Mouse (Mus musculus) midbrain, embryonic 14.5 days (tissue): Measurements from ENCODE around the gene Cyp46a1. TPM values are rescaled to one million over a fixed set of nuclear protein-coding genes. Genes with fewer than 3 reads are reported as not detected.

ENCODE experiments used
- ATAC-seq: fragments of 200-750 bp; cut with Nextera tagmentation; 2 replicates; pipeline ENCODE4 v1.8.0; 2017; ENCODE audit warnings: moderate number of reproducible peaks, moderate library complexity; ENCODE audit not compliant: low FRiP score, low TSS enrichment
- DNase-seq: peaks from one replicate; pipeline ENCODE4 v3.0.0-alpha.2; 2015
- H3K27ac ChIP-seq: fragments of 300-500 bp; sonication (generic); replicated peaks from 2 replicates; pipeline ENCODE4 v1.5.1; 2014; ENCODE audit warnings: mild to moderate bottlenecking, low read depth, low read length, moderate library complexity
- H3K27me3 ChIP-seq: fragments of 300-500 bp; sonication (generic); 2 replicates; pipeline ENCODE4 v1.6.1; 2014; ENCODE audit warnings: low read length, control low read depth, mixed read lengths; ENCODE audit not compliant: control insufficient read depth, insufficient read depth
- H3K36me3 ChIP-seq: fragments of 300-500 bp; sonication (generic); 2 replicates; pipeline ENCODE4 v1.6.1; 2014; ENCODE audit warnings: low read length, control low read depth; ENCODE audit not compliant: control insufficient read depth, insufficient read depth
- H3K4me1 ChIP-seq: fragments of 300-500 bp; sonication (generic); 2 replicates; pipeline ENCODE4 v1.6.1; 2014; ENCODE audit warnings: mild to moderate bottlenecking, antibody characterized with exemption, low read length, control low read depth; ENCODE audit not compliant: control insufficient read depth, insufficient read depth
- H3K4me2 ChIP-seq: fragments of 300-500 bp; sonication (generic); 2 replicates; pipeline ENCODE4 v1.6.1; 2014; ENCODE audit warnings: mild to moderate bottlenecking, low read length, moderate library complexity
- H3K4me3 ChIP-seq: fragments of 300-500 bp; sonication (generic); replicated peaks from 2 replicates; pipeline ENCODE4 v1.5.1; 2014; ENCODE audit warnings: low read depth, low read length
- H3K9ac ChIP-seq: fragments of 300-500 bp; sonication (generic); replicated peaks from 2 replicates; pipeline ENCODE4 v1.6.1; 2014; ENCODE audit warnings: mild to moderate bottlenecking, low read length, moderate library complexity
- H3K9me3 ChIP-seq: fragments of 300-500 bp; sonication (generic); 2 replicates; pipeline ENCODE4 v1.6.1; 2016; ENCODE audit warnings: low read length, control low read depth, mixed read lengths; ENCODE audit not compliant: control insufficient read depth
- WGBS: fragments of 180-500 bp; shearing (Covaris S2); extraction: QIAGEN DNeasy Blood & Tissue Kit; methylation state at CpG from one replicate; pipeline ENCODE4 v1.1.7; 2014; 5-methylcytosine and 5-hydroxymethylcytosine counted together
- polyA plus RNA-seq: library from polyadenylated mRNA; unstranded; fragments of >200 nt; fragmentation: Nextera tagmentation; extraction: Ambion mirVana; gene quantifications from 2 replicates; pipeline ENCODE4 v1.2.1, GENCODE M21; 2014

Gene Cyp46a1
- polyA plus RNA-seq, 1 experiment from 2014 or later: 12.4 TPM

DNA sequence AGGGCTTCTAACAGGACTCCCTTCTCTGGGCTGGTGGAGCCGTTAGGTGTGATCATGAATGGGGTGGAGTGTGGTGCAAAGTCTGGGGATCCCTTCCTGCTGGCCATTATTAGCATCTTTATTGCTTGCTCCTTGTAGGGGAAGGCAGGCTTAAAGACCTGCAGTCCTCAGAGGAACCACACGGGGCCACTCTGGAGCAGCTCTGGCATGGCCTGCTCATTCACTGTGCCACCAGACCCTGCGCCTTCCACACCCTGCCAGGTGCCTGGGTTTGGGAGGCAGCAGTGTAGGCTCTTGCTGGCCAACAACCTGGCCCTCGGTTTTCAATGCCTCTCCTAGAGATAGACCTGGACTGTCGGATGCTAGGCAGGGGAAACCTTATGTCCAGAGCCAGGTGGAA is 29.6 kb downstream of the Cyp46a1 start:
- peak; percentile 93 for DNase-seq
- WGBS: 7% methylated on average over 5 of the region's 5 CpGs
- H3K36me3 ChIP-seq: no peaks in the 10 kb centered on the region
- H3K4me3 ChIP-seq: no peak overlapping the region
- H3K4me1 ChIP-seq: no peaks in the 10 kb centered on the region; the same call in 1 of the 2 replicates
- peak; percentile 79 for ATAC-seq
- H3K27ac ChIP-seq: no peak overlapping the region
- no peak overlapping the region for H3K4me2 ChIP-seq
- no peaks in the 10 kb centered on the region for H3K9me3 ChIP-seq
- H3K27me3 ChIP-seq: no peaks in the 10 kb centered on the region
- H3K9ac ChIP-seq: no peak overlapping the region

DNA sequence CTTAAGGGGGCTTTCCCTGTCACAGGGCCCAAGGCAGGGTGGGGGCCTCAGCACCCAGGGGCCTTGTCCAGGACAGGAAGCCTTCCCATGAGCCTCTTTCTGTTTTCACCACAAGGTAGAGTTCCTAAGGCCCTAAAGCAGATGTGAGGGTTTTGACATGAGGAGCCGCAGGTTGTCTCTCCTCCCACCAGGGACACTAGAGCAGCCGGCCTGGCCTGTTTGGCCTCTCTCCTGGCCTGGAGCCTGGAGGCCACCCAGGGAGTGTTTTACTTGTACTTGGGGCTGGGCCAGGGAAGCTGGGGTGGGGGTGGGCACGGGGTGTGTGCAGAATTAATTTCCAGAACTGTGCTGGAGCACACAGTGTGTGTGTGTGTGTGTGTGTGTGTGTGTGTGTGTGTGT is 31.2 kb downstream of the Cyp46a1 start:
- Histone ChIP-seq H3K4me2 (no peak overlapping the region), H3K4me3 (no peak overlapping the region), H3K9ac (no peak overlapping the region), H3K36me3 (no peaks in the 10 kb centered on the region), H3K9me3 (no peaks in the 10 kb centered on the region), H3K4me1 (no peaks in the 10 kb centered on the region; the same call in 1 of the 2 replicates), H3K27ac (no peak overlapping the region), H3K27me3 (no peaks in the 10 kb centered on the region)
- ATAC-seq: no peak
- WGBS: 37% methylated on average over 3 of the region's 3 CpGs
- DNase-seq: peak; percentile 69

DNA sequence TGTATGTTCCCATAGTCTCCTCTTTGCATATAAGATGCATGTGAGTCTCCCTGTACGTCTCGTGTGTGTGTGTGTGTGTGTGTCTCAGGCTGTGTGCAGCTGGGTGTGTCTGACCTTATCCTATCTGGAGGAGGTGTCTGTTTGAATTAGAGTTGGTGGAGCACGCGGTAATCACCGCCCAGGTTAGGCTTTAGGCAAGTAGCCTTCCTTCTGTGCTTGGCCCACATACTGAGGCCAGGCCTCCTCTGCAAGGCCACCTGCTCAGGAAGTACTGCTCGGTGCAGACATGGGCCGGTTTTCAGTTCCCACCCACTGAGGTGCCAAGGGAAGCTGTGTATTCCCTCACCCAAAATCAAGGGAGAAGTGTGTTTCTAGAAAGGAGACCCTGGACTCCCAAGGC is 31.7 kb downstream of the Cyp46a1 start:
- DNase-seq: no peak
- H3K4me1 ChIP-seq: no peaks in the 10 kb centered on the region; the same call in 1 of the 2 replicates
- no peak overlapping the region for H3K4me3 ChIP-seq
- no peak overlapping the region for H3K4me2 ChIP-seq
- no peak overlapping the region for H3K9ac ChIP-seq
- no peaks in the 10 kb centered on the region for H3K36me3 ChIP-seq
- H3K27me3 ChIP-seq: no peaks in the 10 kb centered on the region
- H3K9me3 ChIP-seq: no peaks in the 10 kb centered on the region
- ATAC-seq: no peak
- WGBS: 75% methylated on average over 7 of the region's 7 CpGs
- no peak overlapping the region for H3K27ac ChIP-seq

DNA sequence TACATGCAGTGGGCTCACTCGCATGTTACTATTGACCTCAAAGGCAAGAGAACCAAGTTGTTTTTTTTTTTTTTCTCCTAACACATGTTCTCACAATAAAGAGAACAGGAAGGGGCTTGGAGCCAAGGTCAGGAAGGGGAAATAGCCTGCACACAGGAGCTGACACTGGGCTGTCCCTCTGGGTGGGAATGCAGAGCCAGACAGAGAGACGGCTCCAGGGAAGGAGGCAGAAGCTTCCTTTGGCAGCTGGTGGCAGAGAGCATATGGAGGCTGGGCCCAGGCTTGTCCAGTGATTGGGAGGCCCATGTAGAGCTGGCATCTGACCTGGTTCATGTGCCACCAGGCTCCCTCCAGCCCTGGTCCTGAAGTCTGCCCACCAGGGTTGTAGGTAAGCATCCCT is 33.7 kb downstream of the Cyp46a1 start:
- H3K9me3 ChIP-seq: no peaks in the 10 kb centered on the region
- 82% methylated on average over 2 of the region's 2 CpGs for WGBS
- H3K27me3 ChIP-seq: no peaks in the 10 kb centered on the region
- H3K36me3 ChIP-seq: no peaks in the 10 kb centered on the region
- H3K4me3 ChIP-seq: no peak overlapping the region
- no peak overlapping the region for H3K4me2 ChIP-seq
- ATAC-seq (no peak), DNase-seq (no peak)
- H3K9ac ChIP-seq: no peak overlapping the region
- no peaks in the 10 kb centered on the region; the same call in 1 of the 2 replicates for H3K4me1 ChIP-seq
- H3K27ac ChIP-seq: no peak overlapping the region

DNA sequence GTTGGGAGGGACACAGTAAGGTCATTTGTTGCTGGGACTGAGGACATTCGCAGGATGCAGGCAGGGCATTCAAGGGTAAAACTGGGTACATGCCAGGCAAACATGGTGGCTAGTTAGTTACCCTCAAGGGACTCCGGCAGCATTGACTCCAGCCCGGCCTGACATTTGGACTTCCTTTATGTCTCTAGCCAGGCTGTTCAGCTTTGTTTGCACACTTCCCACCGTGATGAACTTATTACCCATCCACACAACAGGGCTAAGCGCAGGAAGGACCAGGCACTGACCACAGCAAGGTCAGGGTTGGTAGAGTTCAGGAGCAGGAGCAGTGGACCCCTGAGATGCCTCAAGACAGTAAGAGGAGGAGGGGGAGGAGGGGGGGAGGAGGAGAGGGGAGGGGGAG is 34.7 kb downstream of the Cyp46a1 start:
- ATAC-seq (no peak), DNase-seq (no peak)
- Histone ChIP-seq H3K4me3 (no peak overlapping the region), H3K9ac (no peak overlapping the region), H3K4me1 (no peaks in the 10 kb centered on the region; the same call in 1 of the 2 replicates), H3K27me3 (no peaks in the 10 kb centered on the region), H3K9me3 (no peaks in the 10 kb centered on the region), H3K36me3 (no peaks in the 10 kb centered on the region), H3K27ac (no peak overlapping the region), H3K4me2 (no peak overlapping the region)
- 63% methylated on average over 5 of the region's 5 CpGs for WGBS

DNA sequence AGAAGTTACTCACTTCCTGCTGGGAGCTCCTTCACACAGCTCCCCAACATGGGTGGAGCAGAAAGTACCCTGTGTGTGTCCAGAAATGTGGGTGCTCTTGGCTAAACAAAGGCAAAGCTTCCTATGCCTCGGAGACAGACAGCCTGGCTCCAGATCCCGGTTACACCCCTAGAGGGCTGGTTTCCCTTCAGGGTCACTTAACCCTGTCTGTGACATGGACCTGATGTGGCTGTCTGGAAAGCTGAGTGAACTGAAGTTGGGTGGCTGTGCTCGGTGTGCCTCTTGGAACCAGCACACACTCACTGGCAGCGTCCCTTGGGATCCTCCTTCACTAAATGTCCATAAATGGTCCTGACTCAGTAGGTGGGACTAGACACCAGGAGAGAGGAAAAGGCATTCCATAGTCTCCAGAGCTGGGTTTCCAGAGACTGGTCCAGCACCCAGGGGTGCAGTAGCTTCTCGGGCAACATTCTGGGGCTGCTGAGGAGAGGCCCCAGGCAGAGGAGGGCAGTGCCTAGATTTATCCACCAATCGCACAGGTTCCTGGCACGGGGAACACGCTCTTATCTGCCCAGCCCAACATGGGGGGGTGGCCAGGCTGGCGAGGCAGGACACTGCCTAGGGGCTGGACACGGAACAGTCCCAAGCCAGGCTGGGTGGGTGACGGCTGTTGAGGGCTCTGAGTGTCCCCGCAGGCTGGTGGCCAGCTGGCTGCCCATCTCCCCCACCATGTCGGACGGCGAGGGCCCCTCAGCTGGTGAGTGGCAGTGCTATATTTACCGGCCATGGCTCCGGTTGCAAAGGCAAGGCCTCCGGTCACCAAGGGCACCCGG is 36.6 kb downstream of the Cyp46a1 start, which contains the start of gene Eml1:
Gene Eml1, plus strand, starts transcription at position 362 of the 833 bp plus-strand sequence.
- no peak within 1 kb of the TSS for H3K9ac ChIP-seq
- H3K27ac ChIP-seq: no peak within 1 kb of the TSS
- ATAC-seq (no peak), DNase-seq (no peak)
- H3K4me3 ChIP-seq: no peak within 1 kb of the TSS
- H3K9me3 ChIP-seq: no peaks in the 10 kb centered on the region
- H3K36me3 ChIP-seq: no peaks in the 10 kb centered on the region
- H3K4me1 ChIP-seq: no peaks in the 10 kb centered on the region
- 74% methylated on average over 19 of the region's 19 CpGs for WGBS
- H3K27me3 ChIP-seq: no peaks in the 10 kb centered on the region
- no peak within 1 kb of the TSS for H3K4me2 ChIP-seq

DNA sequence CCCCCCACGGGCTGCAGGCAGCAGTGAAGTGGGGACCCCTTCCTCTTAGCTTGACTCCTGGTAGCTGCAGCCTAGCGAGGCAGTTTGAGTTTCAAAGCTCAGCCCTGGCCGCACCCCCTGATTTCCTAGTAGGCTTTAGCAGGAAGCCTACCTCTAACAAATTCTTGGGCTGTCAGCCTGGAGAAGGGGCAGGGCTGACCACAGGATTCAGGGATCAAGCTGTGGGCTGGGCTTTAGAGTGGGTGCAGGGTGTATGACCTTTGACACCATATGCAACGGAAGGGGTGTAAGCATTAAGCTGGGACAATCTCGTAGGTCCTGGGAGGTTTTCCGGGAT is 37.2 kb downstream of the Cyp46a1 start:
- H3K27me3 ChIP-seq: no peaks in the 10 kb centered on the region
- H3K9me3 ChIP-seq: no peaks in the 10 kb centered on the region
- H3K27ac ChIP-seq: no peak overlapping the region
- WGBS: 65% methylated on average over 6 of the region's 6 CpGs
- H3K9ac ChIP-seq: no peak overlapping the region
- no peak overlapping the region for H3K4me3 ChIP-seq
- H3K4me1 ChIP-seq: no peaks in the 10 kb centered on the region
- DNase-seq (no peak), ATAC-seq (no peak)
- H3K4me2 ChIP-seq: no peak overlapping the region
- H3K36me3 ChIP-seq: no peaks in the 10 kb centered on the region

DNA sequence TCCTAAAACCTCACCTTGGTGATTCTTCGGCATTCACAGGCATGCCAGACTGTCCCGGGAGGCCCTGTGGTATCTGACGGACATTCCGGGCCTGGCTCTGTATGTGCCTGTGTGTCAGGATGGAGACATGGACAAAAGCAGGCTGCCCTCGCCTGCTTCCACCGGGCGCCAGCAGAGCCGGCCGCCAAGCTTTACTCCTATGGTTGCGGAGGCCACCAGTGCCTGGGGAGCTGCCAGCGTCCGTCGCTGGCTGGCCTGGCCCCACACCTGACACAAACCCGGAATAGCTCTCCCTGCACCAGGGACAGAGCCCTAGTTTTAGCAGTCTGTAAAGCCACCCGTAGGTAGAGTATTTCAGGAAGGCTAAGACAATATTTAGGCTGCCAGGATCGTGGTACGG is 38.1 kb downstream of the Cyp46a1 start:
- H3K36me3 ChIP-seq: no peaks in the 10 kb centered on the region
- no peak for ATAC-seq
- 67% methylated on average over 17 of the region's 17 CpGs for WGBS

DNA sequence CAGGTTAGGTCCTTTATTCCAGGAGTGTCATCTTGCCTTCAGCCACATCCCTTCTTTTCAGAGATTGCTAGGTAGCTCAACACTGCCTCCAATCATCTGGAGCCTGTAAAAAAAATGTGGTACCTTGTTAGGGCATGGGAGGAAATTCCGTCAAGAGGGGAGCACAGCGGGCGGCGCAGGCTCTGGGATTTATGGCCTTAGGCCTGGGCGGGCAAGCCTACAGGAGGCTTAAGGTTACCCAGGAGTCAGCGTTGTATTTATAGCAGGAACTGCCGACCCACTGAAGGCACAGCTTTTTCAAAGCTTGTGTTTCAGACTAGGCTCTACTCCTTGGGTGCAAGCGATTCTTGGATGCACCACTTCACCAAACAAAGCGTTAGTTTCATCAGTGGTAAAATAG is 39.4 kb downstream of the Cyp46a1 start:
- no peak for ATAC-seq
- H3K36me3 ChIP-seq: no peaks in the 10 kb centered on the region
- no peaks in the 10 kb centered on the region for H3K4me1 ChIP-seq
- WGBS: 82% methylated on average over 9 of the region's 9 CpGs
- DNase-seq: no peak
- no peak overlapping the region for H3K4me3 ChIP-seq
- H3K27ac ChIP-seq: no peak overlapping the region
- H3K9me3 ChIP-seq: no peaks in the 10 kb centered on the region
- no peaks in the 10 kb centered on the region for H3K27me3 ChIP-seq
- H3K4me2 ChIP-seq: no peak overlapping the region
- H3K9ac ChIP-seq: no peak overlapping the region

More for the DNA sequence above, 38.1 kb downstream of the Cyp46a1 start:
- H3K4me3 ChIP-seq: no peak overlapping the region
- DNase-seq: no peak
- H3K9ac ChIP-seq: no peak overlapping the region
- H3K9me3 ChIP-seq: no peaks in the 10 kb centered on the region
- no peaks in the 10 kb centered on the region for H3K4me1 ChIP-seq
- H3K4me2 ChIP-seq: no peak overlapping the region
- no peaks in the 10 kb centered on the region for H3K27me3 ChIP-seq
- no peak overlapping the region for H3K27ac ChIP-seq
